Mouse (Mus musculus): Measurements from ENCODE around the gene Itih4.

Itih4 gene

DNA sequence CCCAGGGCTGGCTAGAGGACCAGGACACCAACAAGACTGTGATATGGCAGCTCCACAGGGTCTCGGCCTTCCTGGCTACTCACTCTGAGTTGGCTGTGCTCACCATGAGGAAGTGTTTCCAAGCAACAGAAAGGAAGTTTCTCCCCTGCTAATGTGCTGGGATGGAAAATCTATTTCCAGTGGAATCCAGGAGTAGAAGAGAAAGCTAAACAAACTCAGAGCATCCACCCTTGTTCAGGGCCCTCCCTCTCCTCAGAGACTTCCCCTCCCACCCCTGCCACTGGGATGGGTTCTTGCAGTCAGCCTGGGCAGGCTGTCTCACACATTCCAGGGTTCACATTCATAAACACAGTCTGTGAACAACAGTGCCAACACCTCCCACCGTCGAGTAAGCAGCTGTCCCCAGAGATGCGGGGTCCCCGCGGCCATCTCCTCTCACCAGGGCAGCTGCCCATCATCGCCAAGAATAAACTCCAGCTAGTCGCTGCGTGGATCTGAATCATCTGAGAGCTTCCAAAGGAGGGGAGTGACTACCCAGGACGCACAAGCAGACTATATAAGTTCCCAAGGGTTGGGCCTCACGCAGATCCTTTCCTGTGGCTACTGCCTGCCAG lies 7.2 kb upstream of the Itih4 start, which contains the start of gene Mustn1:
Gene Mustn1, plus strand, starts transcription at position 243 of the 614 bp plus-strand sequence.
- in situ Hi-C loops (cut with MseI, MboI), result no loop called here

DNA sequence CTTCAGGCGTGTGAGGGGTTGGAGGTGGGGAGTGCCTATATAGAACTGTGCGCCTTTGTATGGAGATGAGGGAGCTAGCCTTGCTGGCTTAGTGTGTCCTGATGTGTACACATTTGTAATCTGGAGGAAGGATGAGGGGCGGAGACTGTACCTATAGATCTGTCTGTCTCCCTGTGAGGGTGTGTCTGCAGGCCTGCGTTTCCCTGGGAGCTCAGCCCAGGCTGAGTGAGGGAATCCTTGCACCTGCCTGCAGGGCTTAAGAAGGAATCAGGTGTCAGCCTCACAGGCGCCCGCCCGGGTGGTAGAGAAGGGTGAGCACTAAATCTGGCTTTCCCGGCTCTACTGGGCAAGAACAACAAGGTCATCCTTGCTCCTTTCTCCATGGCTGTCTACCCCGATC lies 6.5 kb upstream of the Itih4 start:
- in situ Hi-C loops (cut with MseI, MboI), result no loop called here

DNA sequence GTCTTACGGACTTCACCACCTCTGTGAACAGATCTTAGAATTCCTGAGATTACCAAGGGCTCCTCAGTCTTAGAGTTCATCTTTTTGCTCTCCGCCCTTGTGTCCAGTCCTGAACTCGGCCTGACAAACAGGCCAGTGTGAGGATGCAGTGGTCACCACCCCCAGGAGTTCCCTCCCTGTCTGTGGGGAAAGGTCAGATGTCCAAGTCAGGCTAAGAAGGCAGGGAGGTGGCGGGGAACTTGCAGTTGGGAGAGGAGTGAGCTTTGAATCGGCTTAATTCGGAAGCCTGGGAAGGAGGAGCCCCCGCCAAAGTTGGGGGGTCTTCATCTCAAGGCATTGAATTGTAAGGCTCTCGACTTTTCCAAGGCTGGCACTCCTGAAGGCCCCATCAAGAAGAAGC lies 6.0 kb upstream of the Itih4 start:
- in situ Hi-C loops (cut with MseI, MboI), result no loop called here

DNA sequence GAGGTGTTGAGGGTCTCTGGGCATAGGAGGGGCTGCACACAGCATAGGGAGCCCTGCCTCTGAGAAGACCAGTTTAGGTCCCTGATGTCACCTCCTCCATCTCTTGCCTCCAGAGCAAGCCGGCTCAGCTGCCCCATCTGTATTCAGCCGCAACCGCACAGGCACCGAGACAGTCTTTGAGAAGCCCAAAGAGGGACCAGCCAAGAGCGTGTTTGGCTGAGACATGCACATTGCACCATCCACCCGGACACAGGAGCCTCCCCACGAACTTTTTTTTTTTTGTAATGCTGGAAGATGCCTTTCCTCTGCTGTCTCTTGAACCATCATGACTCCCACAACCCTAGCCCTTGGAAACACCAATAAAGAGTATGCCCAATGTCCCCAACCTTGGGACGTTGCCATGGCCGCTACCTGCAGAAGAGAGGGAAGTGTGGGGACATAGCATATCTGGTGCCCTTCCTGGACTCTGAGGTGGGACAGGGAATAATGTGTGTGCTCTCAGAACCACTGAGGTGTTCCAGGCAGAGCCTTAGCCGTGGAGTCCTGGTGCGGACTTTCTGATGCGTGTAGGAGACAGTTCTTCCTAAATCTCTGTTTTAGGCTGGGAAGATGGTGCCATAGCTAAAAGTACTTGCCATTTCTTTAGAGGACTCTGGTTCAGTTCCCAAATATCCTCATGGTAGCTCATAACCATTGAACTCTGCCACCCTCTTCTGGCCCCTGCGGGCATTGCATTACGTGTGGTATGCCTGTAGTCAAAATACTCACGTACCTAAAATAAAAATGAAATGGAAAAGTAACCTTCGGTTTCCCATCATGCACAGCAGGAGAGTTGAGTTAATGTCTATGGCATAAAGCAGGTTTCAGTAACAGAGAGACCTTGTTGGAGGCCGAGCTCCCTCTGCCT lies 5.2 kb upstream of the Itih4 start:
- in situ Hi-C loops (cut with MseI, MboI), result no loop called here

DNA sequence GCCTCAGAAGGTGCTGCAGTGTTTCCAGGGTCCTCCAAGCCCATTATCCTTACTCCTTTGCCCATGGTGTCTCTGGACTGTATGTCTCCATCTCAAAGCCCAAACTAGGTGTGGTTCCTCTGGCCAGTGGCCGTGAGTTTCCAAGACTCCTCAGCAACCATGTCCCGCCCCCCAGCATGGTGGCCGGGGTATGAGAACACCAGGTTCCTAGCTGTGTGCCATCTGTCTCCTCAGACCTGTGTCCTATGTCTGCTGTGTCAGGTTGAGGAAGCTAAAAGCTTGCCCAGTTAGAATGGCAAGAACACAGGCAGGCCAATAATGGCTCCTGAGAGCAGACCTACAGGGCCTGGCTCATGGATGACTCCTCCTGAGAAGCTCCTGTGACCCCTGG lies 4.6 kb upstream of the Itih4 start:
- in situ Hi-C loops (cut with MseI, MboI), result no loop called here

DNA sequence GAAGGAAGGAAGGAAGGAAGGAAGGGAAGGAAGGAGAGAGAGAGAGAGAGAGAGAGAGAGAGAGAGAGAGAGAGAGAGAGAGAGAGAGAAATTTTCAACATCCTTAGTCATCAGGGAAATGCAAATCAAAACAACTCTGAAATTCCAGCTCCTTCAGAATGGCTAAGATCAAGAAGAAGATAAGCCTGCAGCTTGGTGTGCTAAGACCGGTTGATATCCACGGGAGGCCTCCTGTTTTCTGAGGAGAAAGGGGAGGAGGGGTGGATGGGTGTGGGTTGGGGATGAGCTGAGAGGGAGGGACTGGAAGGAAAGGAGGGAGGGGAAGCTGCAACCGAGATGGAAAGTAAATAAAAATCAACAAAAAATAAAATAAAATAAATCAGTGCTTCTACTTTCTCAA lies 978 bp upstream of the Itih4 start:
- in situ Hi-C loops (cut with MseI, MboI), result no loop called here

DNA sequence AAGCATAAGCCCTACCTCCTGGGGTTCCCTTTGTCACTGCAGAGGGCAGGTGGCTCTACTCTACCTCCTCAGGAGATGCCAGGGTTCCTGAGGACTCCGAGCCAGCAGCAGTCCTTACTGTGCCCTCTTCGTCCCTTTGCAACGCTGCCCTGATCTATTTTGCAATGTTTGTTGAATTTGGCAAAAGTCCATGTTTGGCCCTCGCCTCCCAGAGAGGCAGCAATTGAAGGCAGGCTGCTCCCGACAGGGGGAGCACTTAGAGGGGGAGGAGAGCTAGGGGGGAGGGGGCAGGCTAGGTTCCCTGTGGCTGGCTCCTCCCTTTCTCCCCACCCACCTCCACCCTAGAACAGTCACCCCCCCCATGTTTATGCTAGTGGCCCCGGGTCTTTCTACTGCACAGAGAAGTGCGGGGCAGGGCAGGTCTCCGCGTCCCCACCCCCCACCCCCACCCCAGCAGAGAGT lies 2.0 kb downstream of the Itih4 start:
- in situ Hi-C loops (cut with MseI, MboI), result no loop called here

DNA sequence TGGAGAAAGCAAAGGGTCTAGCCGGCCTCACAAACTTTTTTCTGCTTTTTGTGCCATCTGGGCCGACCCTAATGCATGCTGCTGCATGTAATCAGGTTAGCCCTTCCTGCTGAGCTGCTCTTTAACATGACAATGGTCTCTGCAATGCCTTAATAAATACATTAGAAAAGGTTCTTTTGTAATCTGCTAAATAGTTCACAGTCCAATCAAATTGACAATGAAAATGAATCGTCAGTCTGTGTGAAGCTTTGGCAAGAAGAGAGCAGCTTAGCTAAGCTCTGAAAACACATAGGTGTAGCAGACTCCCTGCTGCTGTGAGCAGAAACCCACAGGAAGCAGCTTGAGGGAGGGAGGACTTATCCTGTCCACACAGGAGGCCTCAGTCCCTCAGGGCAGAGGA lies 13.7 kb downstream of the Itih4 start:
- in situ Hi-C loops (cut with MseI, MboI), result no loop called here

DNA sequence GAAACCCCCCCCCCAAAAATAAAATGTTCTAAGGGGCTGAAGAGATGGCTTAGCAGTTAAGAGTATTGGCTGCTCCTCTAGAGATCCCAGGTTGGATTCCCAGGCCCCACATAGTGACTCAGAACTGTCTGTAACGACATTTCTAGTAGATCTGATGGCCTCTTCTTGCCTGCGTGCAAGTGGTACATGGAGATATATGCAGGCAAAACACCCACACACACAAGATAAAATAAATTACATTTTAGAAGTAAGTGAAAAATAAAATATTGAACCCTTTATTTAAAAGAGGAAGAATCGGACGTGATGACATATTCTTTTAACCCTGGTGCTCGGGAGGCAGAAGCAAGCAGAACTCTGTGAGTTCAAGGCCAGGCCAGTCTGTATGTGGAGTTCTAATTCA lies 16.4 kb downstream of the Itih4 start:
- in situ Hi-C loops (cut with MseI, MboI), result no loop called here

DNA sequence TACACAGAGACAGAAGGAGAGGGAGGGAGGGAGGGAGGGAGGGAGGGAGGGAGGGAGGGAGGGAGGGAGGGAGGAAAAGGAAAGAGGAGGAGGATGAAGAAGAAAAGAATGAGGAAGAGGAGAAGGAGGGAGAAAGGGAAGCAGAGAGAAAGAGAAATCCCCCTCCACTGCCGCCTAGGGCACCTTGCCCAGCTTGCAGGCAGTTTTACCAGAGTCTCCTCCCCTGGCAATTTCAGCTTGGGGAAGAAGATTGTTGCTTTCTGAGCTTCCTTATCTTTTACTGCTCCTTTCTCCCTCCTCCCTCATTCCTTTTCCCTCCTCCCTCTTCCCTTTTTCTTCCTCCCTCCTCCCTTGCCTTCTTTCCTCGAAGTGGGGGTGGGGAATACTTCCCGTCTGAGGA lies 16.8 kb downstream of the Itih4 start:
- in situ Hi-C loops (cut with MseI, MboI), result no loop called here

DNA sequence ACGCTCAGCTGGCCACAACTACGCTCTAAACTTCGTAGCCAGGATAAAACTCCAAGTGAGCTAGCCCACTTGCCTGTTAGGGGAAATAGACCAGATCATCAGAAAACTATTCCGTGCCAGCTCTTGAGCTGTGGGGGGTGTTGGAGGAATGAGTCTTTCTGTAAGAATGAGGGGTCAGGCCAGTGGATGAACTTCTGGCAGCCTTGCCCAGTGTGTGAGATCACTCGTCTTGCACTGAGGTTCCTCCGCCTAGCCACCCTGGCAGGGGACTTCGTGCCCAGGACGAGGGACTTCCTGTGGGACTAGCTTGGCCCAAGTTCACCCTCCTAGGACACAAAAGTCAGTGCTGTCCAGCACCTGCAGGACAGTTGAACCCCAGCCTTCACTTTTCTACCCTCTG lies 18.0 kb downstream of the Itih4 start:
- in situ Hi-C loops (cut with MseI, MboI), result no loop called here

DNA sequence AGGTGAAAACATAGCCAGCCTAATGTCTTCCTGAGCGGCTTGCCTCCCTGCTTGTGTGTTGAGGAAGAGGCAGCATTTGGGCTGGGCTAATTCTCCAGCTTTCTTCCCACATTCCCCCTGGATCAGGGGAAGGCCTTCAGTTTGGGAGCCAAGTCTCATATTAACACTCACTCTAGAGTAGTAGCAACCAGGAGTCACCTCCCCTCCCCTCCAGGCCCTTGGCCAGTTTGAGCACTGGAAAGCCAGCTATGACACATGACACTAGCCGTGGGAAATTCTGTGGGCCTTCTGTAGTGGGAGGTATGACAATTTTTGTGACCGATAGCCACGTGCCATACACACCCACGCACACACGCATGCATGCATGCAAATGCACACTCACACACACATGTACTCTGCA lies 19.7 kb downstream of the Itih4 start:
- in situ Hi-C loops (cut with MseI, MboI), result no loop called here

DNA sequence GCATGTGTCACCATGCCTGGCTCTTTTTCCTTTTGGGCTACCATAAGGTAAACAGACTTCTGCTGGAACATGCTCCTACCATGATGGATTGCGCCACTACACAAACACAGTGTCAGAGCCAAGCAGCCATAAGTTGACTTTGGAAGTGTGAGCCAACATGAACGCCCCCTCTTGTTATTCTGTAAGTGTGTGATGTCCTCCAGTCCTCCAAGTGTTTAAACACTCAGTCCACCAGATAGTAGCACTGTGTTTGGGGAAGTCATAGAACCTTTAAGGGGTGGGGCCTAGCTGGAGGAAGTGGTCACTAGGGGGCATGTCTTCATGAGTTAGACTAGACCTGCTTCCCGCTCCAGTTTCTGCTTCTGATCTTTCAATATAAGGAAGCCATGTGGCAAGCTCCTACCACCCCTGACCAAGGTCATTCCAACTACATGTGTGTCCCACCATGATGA lies 21.6 kb downstream of the Itih4 start:
- in situ Hi-C loops (cut with MseI, MboI), result no loop called here

DNA sequence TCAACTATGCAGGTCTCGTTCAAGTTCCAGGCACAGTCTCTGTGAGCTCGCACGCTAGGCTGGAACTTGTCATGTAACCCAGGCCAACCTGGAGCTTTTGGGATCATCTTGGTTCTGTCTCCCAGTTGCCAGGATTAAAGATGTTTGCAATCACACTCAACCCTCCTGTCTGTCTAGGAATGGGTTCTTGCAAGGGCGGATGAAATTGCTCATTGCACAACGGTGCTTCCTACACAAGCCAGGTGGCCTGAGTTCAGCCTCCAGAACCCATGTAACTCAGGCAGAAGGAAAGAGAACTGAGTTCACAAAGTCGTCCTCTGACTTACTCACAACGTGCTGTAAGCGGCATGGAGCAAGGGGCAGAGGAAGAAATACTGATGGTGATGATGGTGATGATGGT lies 24.9 kb downstream of the Itih4 start:
- in situ Hi-C loops (cut with MseI, MboI), result no loop called here

DNA sequence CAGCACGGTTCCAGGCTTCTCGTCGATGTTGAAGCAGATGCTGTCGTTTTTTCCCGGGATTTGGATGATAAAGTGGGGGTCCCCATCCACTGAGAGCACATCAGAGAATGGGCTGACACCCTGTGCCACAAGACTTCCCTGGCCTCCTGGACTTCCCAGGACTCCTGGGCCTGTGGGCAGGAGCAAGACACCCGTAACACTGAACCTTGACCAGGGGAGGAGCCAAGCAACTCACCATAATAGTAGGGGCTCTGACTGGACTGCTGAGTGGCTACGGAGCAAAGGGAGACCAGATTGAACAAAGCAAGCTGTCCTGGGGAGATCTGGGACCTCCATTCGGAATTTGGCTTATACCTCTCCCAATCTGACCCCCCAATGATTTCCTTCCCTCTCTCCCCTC lies 26.4 kb downstream of the Itih4 start:
- in situ Hi-C loops (cut with MseI, MboI), result no loop called here

DNA sequence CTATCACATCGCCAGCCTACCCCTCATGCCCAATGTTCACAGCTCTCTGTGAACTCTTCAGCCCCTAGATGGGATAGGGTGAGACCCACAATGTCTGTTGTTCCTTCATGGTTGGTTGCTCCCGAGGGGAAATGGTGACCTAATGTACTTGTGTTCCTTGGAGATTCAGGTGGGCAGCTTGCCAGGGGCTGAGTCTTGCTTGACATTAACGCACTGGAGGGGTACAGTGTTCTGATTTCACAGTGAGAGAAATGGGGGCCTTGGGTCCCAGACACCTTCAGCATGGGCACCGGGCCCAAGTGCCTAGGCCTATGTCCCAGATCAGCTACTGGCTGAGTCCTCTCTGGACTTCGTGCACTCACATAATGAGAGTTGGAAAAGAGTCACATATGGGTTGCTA lies 27.1 kb downstream of the Itih4 start:
- in situ Hi-C loops (cut with MseI, MboI), result no loop called here

DNA sequence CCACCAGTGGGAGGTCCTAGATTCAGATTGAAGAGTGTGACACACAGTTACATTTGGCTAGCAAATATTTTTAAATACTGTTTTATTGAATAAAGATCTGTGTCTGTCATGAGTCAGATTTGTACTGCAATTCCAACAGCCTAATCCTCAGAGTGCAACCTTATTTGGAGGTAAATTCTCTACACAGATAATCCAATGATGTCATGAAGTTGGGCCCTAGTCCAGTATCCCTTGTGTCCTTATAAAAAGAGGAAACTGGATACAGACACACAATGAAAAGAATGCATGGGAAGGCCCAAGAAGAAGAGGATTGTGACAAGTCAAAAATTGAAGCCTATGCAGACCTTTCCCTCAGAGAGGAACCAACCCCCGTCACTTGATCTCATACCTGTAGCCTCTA lies 30.2 kb downstream of the Itih4 start:
- in situ Hi-C loops (cut with MseI, MboI), result no loop called here

DNA sequence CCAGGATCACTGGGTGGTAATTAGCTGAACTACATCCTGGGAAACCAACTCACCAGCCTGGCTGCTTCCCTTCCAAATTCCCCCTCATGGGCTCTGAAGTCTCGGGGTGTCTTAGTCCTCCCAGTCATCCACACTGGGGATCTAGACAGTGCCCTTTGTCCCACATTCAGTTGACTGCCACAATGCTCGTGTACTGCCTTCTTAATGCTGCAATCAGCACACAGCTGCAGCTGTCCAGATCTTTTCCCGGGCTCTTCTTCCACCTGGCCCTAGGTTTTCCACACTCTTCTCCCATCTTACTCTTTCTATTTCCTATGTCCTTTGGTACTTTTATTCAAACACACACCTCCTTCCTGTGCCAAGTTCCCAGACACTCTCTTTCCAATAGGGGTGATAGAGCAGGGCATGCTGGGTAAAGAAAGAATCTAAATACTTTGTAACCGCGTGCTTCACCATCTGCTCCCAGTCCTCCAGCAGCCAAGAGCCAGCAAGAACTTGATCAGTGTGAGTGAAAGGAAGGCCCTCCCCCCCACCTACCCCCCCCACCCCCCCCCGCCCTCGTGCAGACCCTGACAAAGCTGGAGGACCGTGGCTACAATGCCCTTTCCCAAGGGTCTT lies 35.9 kb downstream of the Itih4 start:
- in situ Hi-C loops (cut with MseI, MboI), result no loop called here

DNA sequence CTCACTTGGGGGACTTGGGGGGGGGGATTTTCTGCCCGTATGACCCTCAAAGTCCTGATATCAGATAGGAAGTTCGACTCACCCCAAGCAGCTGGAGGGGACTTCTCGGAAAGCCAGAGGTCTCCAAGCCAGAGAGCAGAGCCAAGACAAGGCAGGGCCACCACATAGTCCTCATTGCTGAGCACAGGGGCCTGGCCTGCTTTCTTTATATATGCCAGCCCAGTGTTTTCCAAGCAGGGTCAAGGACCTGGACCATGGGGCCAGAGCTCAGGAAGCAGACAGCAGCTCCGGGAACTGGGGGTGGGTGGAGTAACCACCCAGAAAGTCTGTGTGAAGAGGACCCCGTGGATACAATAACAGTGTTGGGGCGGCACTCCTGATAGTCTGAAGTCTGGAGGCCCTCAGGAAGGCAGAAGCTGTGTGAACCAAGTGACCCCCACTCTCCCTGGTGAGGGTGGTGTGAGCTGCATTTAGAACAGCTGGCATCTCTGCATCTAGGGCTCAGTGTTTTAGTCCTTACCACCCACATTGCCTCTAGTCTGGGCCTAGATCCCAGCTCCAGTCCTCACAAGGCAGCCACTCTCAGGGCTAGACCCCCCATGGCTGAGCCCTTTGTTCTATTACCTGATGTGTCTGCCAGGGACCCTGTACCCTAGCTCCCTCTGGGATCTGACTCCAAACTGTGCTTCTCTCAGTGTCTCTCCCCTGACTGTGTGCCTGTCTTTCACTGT lies 37.3 kb downstream of the Itih4 start, which contains the start of gene Itih3:
Gene Itih3, minus strand, starts transcription at position 386 of the 731 bp plus-strand sequence.
- in situ Hi-C loops (cut with MseI, MboI), result no loop called here

DNA sequence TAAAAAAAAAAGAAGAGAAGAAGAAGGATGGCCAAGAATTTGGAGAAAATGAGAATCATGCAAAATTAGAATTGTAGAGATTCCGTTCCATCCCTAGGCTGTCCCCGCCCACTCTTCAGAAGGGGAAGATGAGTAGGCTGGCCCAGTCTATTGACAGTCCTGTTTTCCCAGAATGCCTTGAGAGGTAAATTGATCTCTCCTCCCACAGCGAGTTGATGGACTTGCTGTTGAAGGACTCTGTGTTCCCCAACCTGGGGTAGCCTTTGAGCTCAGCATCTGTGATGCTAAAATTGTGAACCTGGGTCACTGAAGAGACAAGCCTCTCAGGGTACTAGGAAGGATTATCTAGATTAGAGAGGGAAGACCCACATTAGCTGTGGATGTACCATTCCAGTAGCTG lies 39.2 kb downstream of the Itih4 start:
- in situ Hi-C loops (cut with MseI, MboI), result no loop called here

DNA sequence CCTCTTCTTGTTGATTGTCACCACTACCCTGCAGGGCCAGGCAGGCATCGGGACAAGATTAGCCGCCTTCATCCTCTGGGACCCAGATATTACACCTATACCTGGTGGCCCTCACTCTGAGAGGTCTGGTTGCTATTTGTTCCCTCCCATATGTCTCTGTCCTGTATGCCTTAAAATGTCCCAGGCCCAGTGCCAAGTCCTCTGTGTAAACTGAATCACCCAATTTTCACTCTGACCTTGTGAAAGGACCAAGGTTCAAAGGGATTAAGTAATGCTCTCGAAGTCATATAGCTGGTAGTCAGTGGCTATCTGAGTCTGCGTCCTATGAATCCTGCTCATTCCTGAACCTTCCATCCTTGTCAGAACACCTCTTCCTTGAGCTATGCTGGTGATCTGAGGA lies 44.1 kb downstream of the Itih4 start:
- in situ Hi-C loops (cut with MseI, MboI), result no loop called here

DNA sequence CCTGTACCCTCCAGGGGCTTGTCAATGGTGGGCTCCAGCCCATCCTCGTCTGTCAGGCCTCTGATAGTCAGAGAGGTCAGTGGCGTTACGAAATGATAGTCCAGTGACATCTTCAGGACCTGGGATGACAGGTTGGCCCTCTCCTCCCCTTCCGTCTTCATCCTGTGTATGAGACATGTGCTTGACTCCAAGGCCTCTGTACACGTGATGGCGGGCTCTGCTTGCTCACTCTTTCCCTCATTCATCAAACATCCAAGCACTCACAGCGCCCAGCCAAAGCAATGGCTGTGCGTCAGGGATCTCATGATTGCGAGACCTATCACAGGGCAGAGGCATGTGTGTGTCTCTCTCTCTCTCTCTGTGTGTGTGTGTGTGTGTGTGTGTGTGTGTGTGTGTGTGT lies 47.1 kb downstream of the Itih4 start:
- in situ Hi-C loops (cut with MseI, MboI), result no loop called here
